Mouse (Mus musculus) cerebellum, adult 2 months (tissue): ENCODE data around the gene Epha4.

ENCODE experiments used
- CTCF ChIP-seq: fragments of 200-500 bp; IDR thresholded peaks from 2 replicates; pipeline ENCODE4 v1.5.1; 2011; ENCODE audit warnings: low read depth, mild to moderate bottlenecking, control low read depth, low read length, moderate library complexity, borderline replicate concordance; ENCODE audit not compliant: insufficient read depth
- POLR2A ChIP-seq: fragments of 200-500 bp; IDR thresholded peaks from 2 replicates; pipeline ENCODE4 v1.6.1; 2011; ENCODE audit warnings: low read length, control low read depth, borderline replicate concordance; ENCODE audit not compliant: insufficient read depth

GRCm38 (mm10) chr1:77468717-77469314, 46.1 kb downstream of the Epha4 start:
- TF ChIP-seq CTCF (no peak), POLR2A (no peak)
